Mouse (Mus musculus) hindbrain, embryonic 10.5 days (tissue): ENCODE measurements around the gene Pex26. TPM values are rescaled to one million over a fixed set of nuclear protein-coding genes. Genes with fewer than 3 reads are reported as not detected.
A peak's percentile ranks its signal among the peaks of the same experiment; 100 is the strongest.

Source experiments
- DNase-seq: peaks from one replicate; pipeline ENCODE4 v3.0.0-alpha.2; 2017; ENCODE audit warnings: low spot score
- H3K27ac ChIP-seq: fragments of 300-500 bp; sonication (generic); 2 replicates; pipeline ENCODE4 v1.5.1; 2016; ENCODE audit warnings: mild to moderate bottlenecking, moderate library complexity
- H3K27me3 ChIP-seq: fragments of 300-500 bp; sonication (generic); 2 replicates; pipeline ENCODE4 v1.6.1; 2016; ENCODE audit warnings: mild to moderate bottlenecking; ENCODE audit not compliant: poor library complexity, insufficient read depth, severe bottlenecking
- H3K36me3 ChIP-seq: fragments of 300-500 bp; sonication (generic); 2 replicates; pipeline ENCODE4 v1.6.1; 2016; ENCODE audit warnings: mild to moderate bottlenecking, moderate library complexity
- H3K4me1 ChIP-seq: fragments of 300-500 bp; sonication (generic); replicated peaks from 2 replicates; pipeline ENCODE4 v1.6.1; 2016; ENCODE audit warnings: mild to moderate bottlenecking
- H3K4me3 ChIP-seq: fragments of 300-500 bp; sonication (generic); 2 replicates; pipeline ENCODE4 v1.5.1; 2016; ENCODE audit warnings: mild to moderate bottlenecking, moderate library complexity
- H3K9me3 ChIP-seq: fragments of 300-500 bp; sonication (generic); 2 replicates; pipeline ENCODE4 v1.6.1; 2016; ENCODE audit warnings: mild to moderate bottlenecking, moderate library complexity
- WGBS: fragments of 180-500 bp; shearing (Covaris S2); methylation state at CpG from one replicate; pipeline ENCODE4 v1.1.7; 2016; 5-methylcytosine and 5-hydroxymethylcytosine counted together
- polyA plus RNA-seq: library from polyadenylated mRNA; unstranded; fragments of >200 nt; fragmentation: Nextera tagmentation; extraction: Ambion mirVana; gene quantifications from 2 replicates; pipeline ENCODE4 v1.2.1, GENCODE M21; 2016

The Pex26 gene
- polyA plus RNA-seq, 1 experiment from 2014 or later = 10.1 TPM

GRCm38 (mm10) chr6:121238209-121238608 is 54.7 kb downstream of the Pex26 start:
- DNase-seq = no peak
- no peaks in the 10 kb centered on the region for H3K27me3 ChIP-seq
- H3K36me3 ChIP-seq = no peaks in the 10 kb centered on the region
- H3K27ac ChIP-seq = no peak overlapping the region
- no peaks in the 10 kb centered on the region for H3K4me1 ChIP-seq
- WGBS = 92% methylated on average over 4 of the region's 4 CpGs
- no peaks in the 10 kb centered on the region for H3K9me3 ChIP-seq
- H3K4me3 ChIP-seq = no peak overlapping the region

- Histone ChIP-seq H3K27ac (no peak overlapping the region), H3K9me3 (no peaks in the 10 kb centered on the region), H3K4me1 (peaks cover 10% of the 10 kb centered on the region), H3K27me3 (peaks cover 25% of the 10 kb centered on the region), H3K36me3 (no peaks in the 10 kb centered on the region), H3K4me3 (no peak overlapping the region)
- DNase-seq = no peak
- WGBS = 80% methylated on average over 2 of the region's 2 CpGs
Measured at GRCm38 (mm10) chr6:121241780-121242179, 58.3 kb downstream of the Pex26 start.

- no peak for DNase-seq
- Histone ChIP-seq H3K27ac (no peak overlapping the region), H3K27me3 (peaks cover 37% of the 10 kb centered on the region), H3K9me3 (no peaks in the 10 kb centered on the region), H3K36me3 (no peaks in the 10 kb centered on the region), H3K4me1 (peaks cover 10% of the 10 kb centered on the region), H3K4me3 (no peak overlapping the region)
- 65% methylated on average over 10 of the region's 10 CpGs for WGBS
Measured at GRCm38 (mm10) chr6:121243161-121243560, 59.7 kb downstream of the Pex26 start.

GRCm38 (mm10) chr6:121245127-121246036 is 61.9 kb downstream of the Pex26 start, which contains the start of gene Usp18:
Gene Usp18 (plus strand): TSS chr6:121245906.
- Histone ChIP-seq H3K4me1 (peaks cover 10% of the 10 kb centered on the region), H3K27me3 (peaks cover 37% of the 10 kb centered on the region), H3K4me3 (peak within 1 kb of the TSS; percentile 58), H3K9me3 (no peaks in the 10 kb centered on the region), H3K27ac (peak within 1 kb of the TSS; percentile 8; the same call in 1 of the 2 replicates), H3K36me3 (no peaks in the 10 kb centered on the region)
- peak; percentile 81 for DNase-seq
- WGBS = 13% methylated on average over 35 of the region's 35 CpGs

- peak overlapping the region; percentile 58 for H3K4me3 ChIP-seq
- H3K27ac ChIP-seq = no peak overlapping the region
- WGBS = 19% methylated on average over 4 of the region's 4 CpGs
- H3K9me3 ChIP-seq = no peaks in the 10 kb centered on the region
- no peaks in the 10 kb centered on the region for H3K36me3 ChIP-seq
- peaks cover 37% of the 10 kb centered on the region for H3K27me3 ChIP-seq
- peaks cover 10% of the 10 kb centered on the region for H3K4me1 ChIP-seq
- no peak for DNase-seq
Measured at GRCm38 (mm10) chr6:121246037-121246361, 62.5 kb downstream of the Pex26 start.

Other genes starting within 250 kb of the Pex26 start
- 10.3 and 11.8 TPM in 2 replicates for gene Mical3, start 52.7 kb upstream of the Pex26 start, polyA plus RNA-seq
- gene Tuba8, start 27.0 kb downstream of the Pex26 start, polyA plus RNA-seq = 0.30 and 0.41 TPM in 2 replicates
- gene Usp18, start 62.2 kb downstream of the Pex26 start, polyA plus RNA-seq = 0.73 and 0.88 TPM in 2 replicates
- 1.4 and 1.7 TPM in 2 replicates for gene Slc6a13, start 116.6 kb downstream of the Pex26 start, polyA plus RNA-seq
- not detected in 2 replicates for gene Slc6a12, start 159.4 kb downstream of the Pex26 start, polyA plus RNA-seq